Mouse (Mus musculus) liver, embryonic 16.5 days (tissue): ENCODE data around the gene Gm13212. TPM values are rescaled to one million over a fixed set of nuclear protein-coding genes. Genes with fewer than 3 reads are reported as not detected.
A peak's percentile ranks its signal among the peaks of the same experiment; 100 is the strongest.
"Not testable (repeated sequence)": the region's sequence is repeated elsewhere in the genome, so short reads cannot be mapped to it uniquely, and the experiment has no call there.

ENCODE experiments used
- ATAC-seq: fragments of 200-750 bp; cut with Nextera tagmentation; 2 replicates; pipeline ENCODE4 v1.8.0; 2017; ENCODE audit warnings: low read depth, mild to moderate bottlenecking, moderate number of reproducible peaks, moderate library complexity
- H3K27ac ChIP-seq: fragments of 300-500 bp; sonication (generic); 2 replicates; pipeline ENCODE4 v1.5.1; 2014; ENCODE audit warnings: mild to moderate bottlenecking, low read length
- H3K27me3 ChIP-seq: fragments of 300-500 bp; sonication (generic); 2 replicates; pipeline ENCODE4 v1.6.1; 2014; ENCODE audit warnings: low read depth, low read length, mixed read lengths; ENCODE audit not compliant: control insufficient read depth, insufficient read depth
- H3K36me3 ChIP-seq: fragments of 300-500 bp; sonication (generic); 2 replicates; pipeline ENCODE4 v1.6.1; 2014; ENCODE audit warnings: mild to moderate bottlenecking; ENCODE audit not compliant: control insufficient read depth, insufficient read depth
- H3K4me1 ChIP-seq: fragments of 300-500 bp; sonication (generic); 2 replicates; pipeline ENCODE4 v1.6.1; 2014; ENCODE audit warnings: low read depth, low read length, mixed read lengths; ENCODE audit not compliant: control insufficient read depth
- H3K4me2 ChIP-seq: fragments of 300-500 bp; sonication (generic); 2 replicates; pipeline ENCODE4 v1.6.1; 2014; ENCODE audit warnings: low read depth, low read length, mixed read lengths
- H3K4me3 ChIP-seq: fragments of 300-500 bp; sonication (generic); 2 replicates; pipeline ENCODE4 v1.5.1; 2014; ENCODE audit warnings: low read depth, mild to moderate bottlenecking, low read length
- H3K9ac ChIP-seq: fragments of 300-500 bp; sonication (generic); 2 replicates; pipeline ENCODE4 v1.6.1; 2014; ENCODE audit warnings: low read depth, low read length
- H3K9me3 ChIP-seq: fragments of 300-500 bp; sonication (generic); replicated peaks from 2 replicates; pipeline ENCODE4 v1.6.1; 2016; ENCODE audit warnings: low read length; ENCODE audit not compliant: control insufficient read depth
- WGBS: fragments of 180-500 bp; shearing (Covaris S2); extraction: QIAGEN DNeasy Blood & Tissue Kit; methylation state at CpG from one replicate; pipeline ENCODE4 v1.1.7; 2014; ENCODE audit not compliant: insufficient replicate concordance; 5-methylcytosine and 5-hydroxymethylcytosine counted together
- polyA plus RNA-seq: library from polyadenylated mRNA; unstranded; fragments of >200 nt; fragmentation: Nextera tagmentation; extraction: Ambion mirVana; gene quantifications from 2 replicates; pipeline ENCODE4 v1.2.1, GENCODE M21; 2015

Gm13212 gene
- polyA plus RNA-seq, 1 experiment from 2014 or later = 1.4 TPM

DNA sequence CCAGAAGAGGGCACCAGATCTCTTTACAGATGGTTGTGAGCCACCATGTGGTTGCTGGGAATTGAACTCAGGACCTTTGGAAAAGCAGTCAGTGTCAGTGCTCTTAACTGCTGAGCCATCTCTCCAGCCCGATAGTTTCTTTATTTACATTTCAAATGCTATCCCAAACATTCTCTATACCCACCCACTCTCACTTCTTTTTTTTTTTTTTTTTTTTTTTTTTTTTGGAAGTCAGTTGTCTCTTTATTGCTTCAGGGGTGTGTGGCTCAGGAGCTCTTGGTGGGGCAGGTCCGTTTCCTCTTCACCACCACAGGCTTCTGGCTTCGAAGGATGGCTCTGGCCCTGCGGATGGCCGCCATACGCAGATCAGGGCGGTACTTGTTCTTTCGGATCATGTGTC lies 8.3 kb upstream of the Gm13212 start:
- not testable (repeated sequence) for H3K4me1 ChIP-seq, ATAC-seq, H3K9me3 ChIP-seq, H3K9ac ChIP-seq, H3K4me3 ChIP-seq, H3K4me2 ChIP-seq, H3K36me3 ChIP-seq, H3K27ac ChIP-seq, H3K27me3 ChIP-seq
- 76% methylated on average over 8 of the region's 8 CpGs for whole genome bisulfite sequencing

DNA sequence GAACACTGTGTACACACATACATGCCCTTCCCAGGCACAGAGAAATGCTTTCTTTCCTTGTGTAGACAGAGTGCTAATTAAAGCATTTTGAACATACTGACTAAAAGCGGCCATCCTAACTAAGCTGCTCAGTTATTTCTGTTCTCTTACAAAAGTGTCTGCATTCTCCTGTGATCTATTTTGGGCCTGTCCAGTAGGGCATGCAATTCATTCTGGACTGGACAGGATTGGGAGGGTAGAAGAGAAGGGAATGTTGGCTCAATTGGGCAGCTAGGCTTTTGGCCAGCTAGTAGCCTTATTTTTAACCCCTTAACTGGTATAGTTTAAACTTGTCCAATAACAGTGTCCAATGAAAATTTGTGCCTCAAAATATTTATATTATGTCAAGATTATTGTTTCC lies 4.6 kb upstream of the Gm13212 start:
- ATAC-seq, H3K4me2 ChIP-seq, H3K9ac ChIP-seq, H3K9me3 ChIP-seq, H3K4me1 ChIP-seq, H3K36me3 ChIP-seq, H3K27ac ChIP-seq, H3K4me3 ChIP-seq, H3K27me3 ChIP-seq: not testable (repeated sequence)
- 71% methylated on average over 1 of the region's 1 CpGs for WGBS

- H3K9me3 ChIP-seq, H3K9ac ChIP-seq, H3K27ac ChIP-seq, H3K36me3 ChIP-seq, H3K4me1 ChIP-seq, ATAC-seq, H3K27me3 ChIP-seq: not testable (repeated sequence)
- Histone ChIP-seq H3K4me3 (peak overlapping the region; percentile 45; the same call in 1 of the 2 replicates), H3K4me2 (0 out of 2 replicates have a peak overlapping the region, but pooled peaks have one; percentile 41)
- WGBS = 65% methylated on average over 2 of the region's 2 CpGs
Measured at GRCm38 (mm10) chr4:145586046-145586445, 1.1 kb downstream of the Gm13212 start.

GRCm38 (mm10) chr4:145594183-145594582 lies 9.2 kb downstream of the Gm13212 start:
- 64% methylated on average over 1 of the region's 1 CpGs for WGBS
- H3K36me3 ChIP-seq, H3K4me2 ChIP-seq, H3K4me1 ChIP-seq, H3K4me3 ChIP-seq, H3K9me3 ChIP-seq, H3K27me3 ChIP-seq, H3K27ac ChIP-seq, ATAC-seq, H3K9ac ChIP-seq: not testable (repeated sequence)

GRCm38 (mm10) chr4:145594798-145595197 lies 9.8 kb downstream of the Gm13212 start:
- H3K4me1 ChIP-seq, H3K4me2 ChIP-seq, H3K9me3 ChIP-seq, H3K27ac ChIP-seq, H3K36me3 ChIP-seq, ATAC-seq, H3K9ac ChIP-seq, H3K27me3 ChIP-seq, H3K4me3 ChIP-seq: not testable (repeated sequence)
- 73% methylated on average over 3 of the region's 4 CpGs for WGBS

GRCm38 (mm10) chr4:145640416-145641185 lies 55.6 kb downstream of the Gm13212 start:
- not testable (repeated sequence) for H3K4me1 ChIP-seq, H3K27ac ChIP-seq, H3K4me3 ChIP-seq, H3K27me3 ChIP-seq, ATAC-seq, H3K4me2 ChIP-seq, H3K36me3 ChIP-seq, H3K9me3 ChIP-seq, H3K9ac ChIP-seq
- 22% methylated on average over 76 of the region's 83 CpGs for WGBS

GRCm38 (mm10) chr4:145670385-145670784 lies 85.4 kb downstream of the Gm13212 start, which contains the start of gene Zfp980:
TSS of gene Zfp980 (plus strand) at chr4:145670685.
- H3K27me3 ChIP-seq, H3K36me3 ChIP-seq, H3K27ac ChIP-seq, ATAC-seq, H3K4me1 ChIP-seq, H3K9ac ChIP-seq, H3K9me3 ChIP-seq, H3K4me3 ChIP-seq, H3K4me2 ChIP-seq: not testable (repeated sequence)
- 55% methylated on average over 3 of the region's 3 CpGs for WGBS

GRCm38 (mm10) chr4:145674286-145674780 lies 89.4 kb downstream of the Gm13212 start:
- not testable (repeated sequence) for ATAC-seq, H3K27me3 ChIP-seq, H3K27ac ChIP-seq, H3K4me1 ChIP-seq, H3K36me3 ChIP-seq, H3K9ac ChIP-seq, H3K9me3 ChIP-seq, H3K4me2 ChIP-seq, H3K4me3 ChIP-seq
- 38% methylated on average over 2 of the region's 2 CpGs for WGBS
